Mouse (Mus musculus) ES-E14 (cell line): ENCODE results near the gene Kdelr3. TPM values are rescaled to one million over a fixed set of nuclear protein-coding genes. Genes with fewer than 3 reads are reported as not detected.

Experiments
- DNase-seq: peaks from one replicate; pipeline ENCODE4 v3.0.0-alpha.2; 2013; ENCODE audit warnings: low read depth, low spot score
- H3K27ac ChIP-seq: 2 replicates; pipeline ENCODE4 v1.5.1; 2012; ENCODE audit warnings: low read depth, mild to moderate bottlenecking, low read length, moderate library complexity, mixed read lengths; ENCODE audit not compliant: poor library complexity, insufficient read depth, severe bottlenecking
- H3K36me3 ChIP-seq: 2 replicates; pipeline ENCODE4 v1.6.1; 2012; ENCODE audit warnings: mild to moderate bottlenecking, low read length, moderate library complexity, mixed read lengths; ENCODE audit not compliant: control insufficient read depth, poor library complexity, insufficient read depth, severe bottlenecking
- H3K4me1 ChIP-seq, 2 experiments: fragments of 150-350 bp in 1 of 2; sonication (generic) in 1 of 2; 2 replicates each; pipeline ENCODE4 v1.6.1; 2012; ENCODE audit warnings: low read length in 2 of 2, mild to moderate bottlenecking in 1 of 2, mixed read lengths in 1 of 2; ENCODE audit not compliant: control insufficient read depth in 2 of 2, insufficient read depth in 2 of 2, poor library complexity in 1 of 2
- H3K4me3 ChIP-seq, 2 experiments: fragments of 150-350 bp in 1 of 2; sonication (generic) in 1 of 2; 2 replicates each; pipeline ENCODE4 v1.5.1; 2012; ENCODE audit warnings: low read length in 2 of 2, low read depth in 1 of 2, mild to moderate bottlenecking in 1 of 2, mixed read lengths in 1 of 2; ENCODE audit not compliant: insufficient read depth in 1 of 2, poor library complexity in 1 of 2, severe bottlenecking in 1 of 2
- H3K9ac ChIP-seq: 2 replicates; pipeline ENCODE4 v1.6.1; 2012; ENCODE audit warnings: low read depth, mild to moderate bottlenecking, low read length, mixed read lengths; ENCODE audit not compliant: poor library complexity, insufficient read depth, severe bottlenecking
- H3K9me3 ChIP-seq: fragments of 150-350 bp; sonication (generic); 2 replicates; pipeline ENCODE4 v1.6.1; 2012; ENCODE audit warnings: low read depth, mild to moderate bottlenecking, low read length; ENCODE audit not compliant: control insufficient read depth, insufficient read depth
- CHD2 ChIP-seq: IDR thresholded peaks from 2 replicates; pipeline ENCODE4 v1.6.1; 2014; ENCODE audit warnings: mild to moderate bottlenecking, low read depth, low read length, inconsistent platforms
- HCFC1 ChIP-seq: IDR thresholded peaks from 2 replicates; pipeline ENCODE4 v1.6.1; 2012; ENCODE audit warnings: low read length, inconsistent platforms, borderline replicate concordance; ENCODE audit not compliant: insufficient read depth
- MAFK ChIP-seq: IDR thresholded peaks from 2 replicates; pipeline ENCODE4 v1.6.1; 2014; ENCODE audit warnings: mild to moderate bottlenecking, low read depth, low read length, inconsistent platforms; ENCODE audit not compliant: insufficient read depth
- ZC3H11A ChIP-seq: IDR thresholded peaks from 2 replicates; pipeline ENCODE4 v1.6.1; 2012; ENCODE audit warnings: low read depth, mild to moderate bottlenecking, inconsistent platforms, low read length, borderline replicate concordance
- ZNF384 ChIP-seq: IDR thresholded peaks from 2 replicates; pipeline ENCODE4 v1.6.1; 2012; ENCODE audit warnings: low read depth, low read length, inconsistent platforms
- in situ Hi-C, 2 experiments: fragments of 600-800 bp; cut with MboI; formaldehyde crosslinking; loops; one replicate each; pipeline ENCODE4 v1.15.1; 2025; ENCODE audit warnings: low sequenced_read_pairs in 2 of 2, inconsistent platforms in 1 of 2; ENCODE audit not compliant: unreplicated experiment in 2 of 2
- total RNA-seq: library from RNA; depleted of rRNA; stranded (reverse); fragments of 300-350 nt; gene quantifications from 2 replicates; pipeline ENCODE4 v1.2.3, GENCODE M21; 2012

The Kdelr3 gene
- total RNA-seq, 1 experiment: 16.2 TPM

DNA sequence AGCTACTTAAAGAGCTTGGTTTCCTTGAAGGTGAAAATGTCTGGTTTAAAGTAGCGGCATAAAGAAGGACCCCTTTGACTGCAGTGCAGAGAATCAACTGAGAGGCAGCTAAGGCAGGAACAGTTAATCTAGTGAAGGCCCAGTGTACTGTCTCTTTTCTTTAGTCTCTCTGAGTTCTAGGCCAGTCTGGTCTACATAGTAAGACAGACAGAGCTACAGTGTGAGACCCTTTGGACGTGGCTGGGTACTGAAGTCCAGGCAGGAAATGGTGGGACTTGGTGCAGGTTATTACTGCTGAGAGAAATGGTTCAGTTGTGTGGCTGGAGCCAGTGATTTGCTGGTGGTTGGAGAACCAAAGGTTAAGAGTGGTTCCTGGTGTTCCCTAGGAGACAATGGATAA is 32.0 kb downstream of the Kdelr3 start:
- Histone ChIP-seq H3K36me3 (peaks cover 3% of the 10 kb centered on the region), H3K4me3 (no peak overlapping the region), H3K9ac (no peak overlapping the region), H3K4me1 (peaks cover 0 to 2% of the 10 kb centered on the region in 2 experiments; a peak in 1 of 4 replicates), H3K27ac (no peak overlapping the region), H3K9me3 (no peaks in the 10 kb centered on the region)
- no peak for TF ChIP-seq ZC3H11A
- TF ChIP-seq MAFK: no peak
- no peak for TF ChIP-seq CHD2
- TF ChIP-seq ZNF384: no peak
- no peak for TF ChIP-seq HCFC1
- no peak for DNase-seq
- in situ Hi-C loops: no loop called here

DNA sequence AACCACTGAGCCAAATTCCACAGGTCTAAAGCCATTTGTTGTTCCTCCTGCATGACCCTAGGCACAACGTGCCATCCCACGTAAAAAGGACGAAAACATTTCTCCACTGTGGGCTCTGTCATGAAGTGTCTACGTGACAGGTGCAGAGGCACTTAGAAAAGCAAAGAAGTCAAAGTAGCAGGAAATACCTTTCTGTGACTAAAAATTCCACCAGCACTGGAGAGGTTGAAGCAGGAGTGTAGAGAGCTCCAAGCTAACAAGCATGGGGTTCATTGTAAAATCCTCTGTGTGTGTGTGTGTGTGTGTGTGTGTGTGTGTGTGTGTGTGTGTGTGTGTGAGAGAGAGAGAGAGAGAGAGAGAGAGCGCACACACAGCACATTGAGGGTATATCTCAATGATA is 36.4 kb downstream of the Kdelr3 start:
- in situ Hi-C loops: no loop called here
- Histone ChIP-seq H3K36me3 (no peaks in the 10 kb centered on the region), H3K9me3 (no peaks in the 10 kb centered on the region), H3K27ac (no peak overlapping the region), H3K4me3 (no peak overlapping the region), H3K4me1 (peaks cover 0 to 1% of the 10 kb centered on the region in 2 experiments; a peak in 1 of 4 replicates), H3K9ac (no peak overlapping the region)
- DNase-seq: no peak
- TF ChIP-seq ZNF384: no peak
- TF ChIP-seq MAFK: no peak
- no peak for TF ChIP-seq HCFC1
- no peak for TF ChIP-seq ZC3H11A
- no peak for TF ChIP-seq CHD2

DNA sequence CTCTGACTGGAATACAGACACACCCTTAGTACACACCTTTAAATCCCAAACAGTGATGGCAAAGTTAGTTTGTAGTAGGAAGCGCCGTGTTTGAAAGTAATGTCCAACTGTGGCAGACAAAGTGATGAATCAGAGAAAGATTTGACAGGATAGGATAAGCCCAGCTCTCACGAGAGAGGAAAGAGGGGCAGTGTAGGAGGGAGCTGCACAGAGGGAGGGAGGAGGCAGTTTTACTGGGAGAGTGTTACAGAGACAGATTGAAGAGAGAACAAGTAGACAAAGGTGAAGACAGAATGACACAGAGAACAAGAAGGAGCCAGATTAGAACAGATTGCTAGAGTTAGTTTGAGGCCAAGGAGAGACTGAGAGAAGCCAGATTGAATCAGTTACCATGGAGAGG is 43.4 kb downstream of the Kdelr3 start:
- Histone ChIP-seq H3K9me3 (no peaks in the 10 kb centered on the region), H3K27ac (no peak overlapping the region), H3K4me1 (no peaks in the 10 kb centered on the region), H3K36me3 (no peaks in the 10 kb centered on the region), H3K4me3 (no peak overlapping the region), H3K9ac (no peak overlapping the region)
- no peak for DNase-seq
- in situ Hi-C loops: no loop called here
- TF ChIP-seq HCFC1: no peak
- no peak for TF ChIP-seq ZC3H11A
- TF ChIP-seq CHD2: no peak
- no peak for TF ChIP-seq ZNF384
- TF ChIP-seq MAFK: no peak

DNA sequence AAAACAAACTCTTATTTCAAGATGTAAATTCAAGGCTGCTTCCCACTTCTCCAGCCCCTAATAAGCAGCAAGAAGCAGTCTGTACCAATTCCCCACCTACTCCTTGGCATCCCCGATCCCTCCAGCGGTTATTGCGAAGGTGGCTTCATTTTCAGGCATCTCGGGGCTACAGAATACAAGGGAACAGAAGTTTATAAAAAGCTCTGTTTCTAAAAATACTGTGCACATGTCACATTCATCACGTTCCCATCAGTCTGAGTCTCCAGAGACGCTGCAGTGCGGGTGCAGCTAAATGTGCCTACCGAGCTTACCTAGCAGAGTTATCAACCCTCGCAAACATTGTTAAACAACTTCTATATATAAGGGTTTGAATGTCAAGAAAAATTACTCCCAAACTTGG is 46.2 kb downstream of the Kdelr3 start:
- in situ Hi-C loops: no loop called here
- Histone ChIP-seq H3K4me1 (no peaks in the 10 kb centered on the region), H3K9ac (no peak overlapping the region), H3K9me3 (no peaks in the 10 kb centered on the region), H3K4me3 (no peak overlapping the region), H3K27ac (no peak overlapping the region), H3K36me3 (no peaks in the 10 kb centered on the region)
- no peak for DNase-seq
- TF ChIP-seq ZC3H11A (no peak), MAFK (no peak), ZNF384 (no peak), HCFC1 (no peak), CHD2 (no peak)
